Mouse (Mus musculus) c-Kit-negative CD71-positive TER-119-positive erythroid progenitor cells, embryonic 14.5 days (primary cell): ENCODE measurements around the gene Ubr1.

Experiments
- DNase-seq: peaks from one replicate; pipeline ENCODE4 v3.0.0-alpha.2; 2013; ENCODE audit warnings: low read depth, low spot score

Gene Ubr1

GRCm38 (mm10) chr2:120853151-120853550 is 117.4 kb downstream of the Ubr1 start:
- no peak for DNase-seq

GRCm38 (mm10) chr2:120852626-120853025 is 117.9 kb downstream of the Ubr1 start:
- no peak for DNase-seq

GRCm38 (mm10) chr2:120850424-120851082 is 120.0 kb downstream of the Ubr1 start, which contains the start of gene Ttbk2:
Ttbk2 (minus strand) TSS chr2:120850604.
- peak; percentile 97 for DNase-seq

DNA sequence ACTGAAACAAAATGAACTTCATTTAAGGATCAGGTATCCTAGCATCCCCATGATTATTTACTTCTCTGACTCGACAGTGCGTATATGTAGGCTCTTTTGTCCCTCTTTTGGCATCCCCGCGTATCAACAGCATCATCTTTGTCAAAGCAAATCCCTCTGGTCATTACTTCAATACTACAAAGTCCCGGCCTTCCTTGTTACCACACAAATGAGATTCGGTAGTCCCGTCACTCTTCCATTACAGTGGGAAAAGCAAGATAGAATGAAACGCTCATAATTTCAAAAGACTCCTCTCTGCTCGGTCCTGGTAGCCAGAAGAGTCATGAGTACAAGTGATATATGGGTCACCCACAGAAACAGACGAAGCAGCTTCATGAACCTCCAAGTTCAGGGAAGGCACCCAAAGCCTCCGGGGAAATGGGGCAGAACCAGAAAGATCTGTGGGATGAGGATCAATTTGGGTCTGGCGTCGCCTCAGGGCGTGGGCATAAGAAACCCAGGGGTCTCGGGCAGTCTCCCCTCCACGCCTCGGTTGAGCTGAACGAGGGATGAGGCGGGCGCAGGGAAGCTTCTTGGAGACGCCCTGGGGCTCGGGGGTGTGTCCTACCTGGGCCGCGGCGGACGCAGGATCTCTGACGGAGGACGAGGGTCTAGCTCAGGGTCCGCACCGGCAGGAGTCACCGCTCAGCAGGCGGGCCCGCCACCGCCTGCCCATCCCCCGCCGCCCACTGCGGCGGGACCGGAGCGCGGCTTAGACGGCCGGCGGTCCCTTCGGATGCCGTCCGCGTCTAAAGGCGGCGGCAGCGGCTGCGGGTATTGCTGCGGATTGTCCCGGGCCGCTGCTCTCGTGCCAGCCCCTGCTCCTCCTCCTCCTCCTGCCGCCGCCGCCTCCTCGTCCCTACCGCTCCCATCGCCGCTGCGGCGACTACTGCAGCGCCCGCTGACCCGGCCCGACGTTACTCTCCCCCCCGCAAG is 120.8 kb downstream of the Ubr1 start, which contains the start of gene Cdan1:
Gene Cdan1 (minus strand): TSS at position 680 of the 975 bp plus-strand sequence.
- DNase-seq = peak; percentile 58

DNA sequence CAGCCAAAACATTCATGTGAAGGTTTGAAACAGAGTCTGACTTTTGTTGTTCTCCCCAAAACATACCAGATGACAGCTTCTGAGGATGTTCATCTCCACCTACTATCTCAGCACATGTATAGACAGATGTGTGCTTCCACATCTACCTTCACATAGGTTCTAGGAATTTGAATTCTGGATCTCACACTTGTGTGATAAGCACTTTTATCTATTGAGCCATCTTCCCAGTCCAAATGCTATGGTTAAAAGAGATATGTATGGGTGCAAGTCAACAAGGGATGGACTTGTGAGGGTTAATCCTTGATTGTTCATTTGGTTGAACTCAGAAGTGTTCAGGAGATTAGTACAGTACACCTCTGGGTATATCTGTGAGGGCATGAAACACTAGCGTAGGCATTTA is 125.2 kb downstream of the Ubr1 start:
- peak; percentile 31 for DNase-seq

DNA sequence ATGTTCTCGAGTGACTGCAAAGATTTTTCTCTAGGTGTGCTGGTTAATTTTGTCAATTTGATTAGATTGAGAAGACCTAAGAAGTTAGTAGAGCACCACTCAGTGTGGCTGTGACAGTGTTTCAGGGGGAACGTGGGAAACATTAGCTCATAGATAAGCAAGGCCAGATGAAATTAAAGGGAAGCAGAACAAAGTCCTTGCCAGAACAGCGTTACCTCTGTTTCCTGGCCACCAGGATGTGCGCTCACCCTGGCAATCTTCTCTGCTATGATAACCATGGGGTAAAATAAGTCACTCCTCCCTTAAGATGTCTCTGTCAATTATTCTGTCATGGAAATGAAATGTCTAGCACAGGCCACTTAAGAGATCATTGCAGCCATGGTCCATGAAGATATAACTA is 126.5 kb downstream of the Ubr1 start:
- DNase-seq = no peak

DNA sequence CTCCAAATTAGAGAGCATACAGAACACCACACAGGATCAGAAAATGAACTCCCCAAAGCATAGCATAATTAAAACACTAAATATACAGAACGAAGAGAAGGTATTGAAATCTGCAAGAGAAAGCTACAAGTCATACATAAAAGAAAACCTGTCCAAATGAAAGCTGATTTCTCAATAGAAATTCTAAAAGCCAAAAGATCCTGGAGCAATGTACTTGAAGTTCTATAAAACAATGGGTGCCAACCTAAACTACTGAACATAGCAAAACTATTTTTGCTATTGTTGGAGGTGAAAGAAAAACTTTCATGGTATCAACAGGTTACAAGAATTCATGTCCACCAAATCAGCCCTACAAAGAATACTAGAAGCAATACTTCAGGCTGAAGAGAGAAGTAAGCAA is 129.3 kb downstream of the Ubr1 start:
- DNase-seq = no peak

GRCm38 (mm10) chr2:120835167-120835566 is 135.3 kb downstream of the Ubr1 start:
- DNase-seq = no peak

- DNase-seq = no peak
Measured at GRCm38 (mm10) chr2:120826936-120827638, 143.4 kb downstream of the Ubr1 start.
